Mouse (Mus musculus) spleen, adult 2 months (tissue): ENCODE data around the gene Pcnx4. TPM values are rescaled to one million over a fixed set of nuclear protein-coding genes. Genes with fewer than 3 reads are reported as not detected.

ENCODE experiments used
- DNase-seq, 2 experiments: peaks; one replicate each; pipeline versions ENCODE4 v3.0.0 to v3.0.0-alpha.2; 2012 to 2021; ENCODE audit warnings: low spot score in 2 of 2, low read depth in 1 of 2
- H3K27ac ChIP-seq: fragments of 200-500 bp; 2 replicates; pipeline ENCODE4 v1.5.1; 2012; ENCODE audit warnings: low read length, inconsistent platforms; ENCODE audit not compliant: insufficient read depth
- H3K27me3 ChIP-seq: fragments of 200-500 bp; 2 replicates; pipeline ENCODE4 v1.6.1; 2012; ENCODE audit warnings: mild to moderate bottlenecking, moderate library complexity, low read length, inconsistent platforms; ENCODE audit not compliant: control insufficient read depth, insufficient read depth
- H3K36me3 ChIP-seq: fragments of 200-500 bp; 2 replicates; pipeline ENCODE4 v1.6.1; 2012; ENCODE audit warnings: mild to moderate bottlenecking, low read length, inconsistent platforms; ENCODE audit not compliant: control insufficient read depth, insufficient read depth
- H3K4me1 ChIP-seq: fragments of 200-500 bp; 2 replicates; pipeline ENCODE4 v1.6.1; 2011; ENCODE audit warnings: inconsistent platforms; ENCODE audit not compliant: control insufficient read depth, insufficient read depth, insufficient read length
- H3K4me3 ChIP-seq: fragments of 200-500 bp; 2 replicates; pipeline ENCODE4 v1.5.1; 2011; ENCODE audit warnings: mild to moderate bottlenecking, inconsistent platforms; ENCODE audit not compliant: insufficient read depth, insufficient read length; ENCODE audit errors: extremely low read depth
- CTCF ChIP-seq: fragments of 200-500 bp; IDR thresholded peaks from 2 replicates; pipeline ENCODE4 v1.5.1; 2011; ENCODE audit warnings: mild to moderate bottlenecking, inconsistent platforms; ENCODE audit not compliant: insufficient read depth, insufficient read length, insufficient replicate concordance; ENCODE audit errors: extremely low read depth
- POLR2A ChIP-seq: fragments of 200-500 bp; IDR thresholded peaks from 2 replicates; pipeline ENCODE4 v1.6.1; 2011; ENCODE audit warnings: low read depth, low read length, inconsistent platforms
- WGBS: fragments of 180-500 bp; shearing (Covaris S2); methylation state at CpG from one replicate; pipeline ENCODE4 v1.1.7; 2018; 5-methylcytosine and 5-hydroxymethylcytosine counted together
- polyA plus RNA-seq: library from polyadenylated mRNA; depleted of rRNA; stranded (reverse); fragments of >200 nt; gene quantifications from 2 replicates; pipeline ENCODE4 v1.2.3, GENCODE M21; 2012

Pcnx4 gene
- polyA plus RNA-seq, 1 experiment: 1.6 TPM

DNA sequence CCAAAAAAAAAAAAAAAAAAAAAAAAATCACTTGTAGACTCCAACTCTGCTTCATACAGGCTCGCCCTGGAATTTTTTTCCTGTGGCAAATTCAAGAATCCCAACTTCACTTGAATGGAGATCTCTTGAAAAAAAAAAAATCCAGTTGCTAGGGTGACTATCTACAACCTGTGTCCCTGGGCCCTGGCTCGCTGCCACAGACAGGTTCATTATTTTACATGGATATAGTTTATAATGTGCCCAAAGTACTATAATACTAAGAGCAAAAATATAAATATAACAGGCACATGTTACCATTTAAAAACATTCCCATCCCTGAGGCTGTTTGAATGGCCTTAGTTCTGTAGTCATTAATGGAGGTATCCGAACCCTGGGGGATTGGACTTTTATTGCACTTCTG, 584 bp upstream of the Pcnx4 start:
- Histone ChIP-seq H3K36me3 (no peaks in the 10 kb centered on the region), H3K27me3 (no peaks in the 10 kb centered on the region), H3K4me1 (no peaks in the 10 kb centered on the region), H3K27ac (no peak overlapping the region), H3K4me3 (peak overlapping the region; percentile 11; the same call in 1 of the 2 replicates)
- no peak for DNase-seq
- WGBS: 87% methylated on average over 3 of the region's 3 CpGs
- no peak for TF ChIP-seq CTCF
- TF ChIP-seq POLR2A: no peak

DNA sequence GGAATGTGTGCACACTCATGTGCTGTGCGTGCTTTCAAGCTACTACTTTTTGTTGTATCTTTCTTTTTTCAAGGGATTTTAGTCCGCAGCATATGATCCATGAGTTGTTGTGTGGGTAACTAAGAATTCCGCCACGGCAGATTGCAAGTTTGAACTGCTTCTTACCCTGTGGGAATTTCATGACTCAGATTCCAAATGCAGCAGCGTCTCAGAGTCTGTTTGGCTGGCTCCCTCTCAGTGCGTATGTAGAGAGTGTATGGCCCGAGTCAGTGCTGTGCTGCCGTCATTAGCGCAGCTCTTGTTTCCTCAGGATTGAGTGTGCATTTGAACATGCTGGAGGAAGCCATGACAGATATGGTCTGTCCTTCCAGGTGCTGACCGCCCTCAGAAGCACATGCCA, 2.4 kb downstream of the Pcnx4 start:
- 94% methylated on average over 10 of the region's 10 CpGs for WGBS
- Histone ChIP-seq H3K36me3 (peaks cover 5% of the 10 kb centered on the region; the same call in 1 of the 2 replicates), H3K27me3 (no peaks in the 10 kb centered on the region), H3K4me1 (no peaks in the 10 kb centered on the region), H3K4me3 (no peak overlapping the region), H3K27ac (no peak overlapping the region)
- TF ChIP-seq CTCF (no peak), POLR2A (no peak)
- no peak for DNase-seq

DNA sequence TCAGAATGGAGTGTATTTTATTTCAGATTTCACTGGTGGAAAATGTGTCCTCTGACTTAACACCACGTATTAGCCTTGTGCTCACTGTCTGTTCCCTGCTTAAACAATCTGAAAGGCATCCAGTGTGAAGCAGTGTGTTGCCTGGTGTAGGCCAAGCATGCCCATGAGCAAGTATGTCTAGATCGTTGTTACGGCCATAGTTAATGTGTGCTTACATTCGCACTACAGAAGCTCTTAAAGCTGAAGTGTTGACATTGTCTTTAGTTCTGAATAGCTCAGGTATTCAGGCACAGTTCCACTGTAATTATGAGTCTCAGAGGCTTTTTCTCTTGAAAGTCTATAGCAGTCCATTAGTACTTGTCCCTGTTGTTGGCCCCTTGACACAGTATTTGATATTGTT, 18.2 kb downstream of the Pcnx4 start:
- 90% methylated on average over 4 of the region's 4 CpGs for WGBS

DNA sequence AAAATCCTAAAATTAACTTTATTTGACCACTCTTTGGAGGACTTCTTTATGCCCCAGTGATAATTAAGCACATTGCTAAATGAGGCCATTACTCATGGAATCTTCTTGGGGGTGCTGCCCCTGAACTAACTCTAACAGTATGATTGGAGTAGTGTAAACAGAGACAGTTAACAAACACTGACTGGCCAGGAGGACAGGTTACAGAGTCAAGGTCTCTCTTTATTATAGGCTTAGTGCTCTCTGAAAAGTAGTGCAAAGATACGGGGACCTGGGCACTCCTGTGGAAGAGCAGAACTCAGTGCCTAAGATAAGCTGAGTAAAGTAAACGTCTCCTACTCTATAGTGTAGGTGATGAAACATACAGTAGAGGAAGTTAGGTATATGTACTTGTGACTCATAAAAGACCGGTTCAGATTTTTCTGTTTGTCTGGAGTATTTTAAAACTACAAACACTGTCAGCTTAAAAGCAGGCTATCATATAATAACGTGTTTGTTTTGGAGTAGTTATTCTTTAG, 28.2 kb downstream of the Pcnx4 start:
- H3K36me3 ChIP-seq: no peaks in the 10 kb centered on the region
- no peak overlapping the region for H3K4me3 ChIP-seq
- WGBS: 92% methylated on average over 4 of the region's 4 CpGs
- DNase-seq: no peak
- H3K27ac ChIP-seq: no peak overlapping the region
- TF ChIP-seq CTCF (no peak), POLR2A (no peak)
- H3K27me3 ChIP-seq: no peaks in the 10 kb centered on the region
- no peaks in the 10 kb centered on the region; the same call in 1 of the 2 replicates for H3K4me1 ChIP-seq

More for the DNA sequence above, 18.2 kb downstream of the Pcnx4 start:
- Histone ChIP-seq H3K27me3 (no peaks in the 10 kb centered on the region), H3K4me3 (no peak overlapping the region), H3K27ac (no peak overlapping the region), H3K36me3 (no peaks in the 10 kb centered on the region), H3K4me1 (no peaks in the 10 kb centered on the region)
- no peak for TF ChIP-seq CTCF
- TF ChIP-seq POLR2A: no peak
- DNase-seq: no peak

DNA sequence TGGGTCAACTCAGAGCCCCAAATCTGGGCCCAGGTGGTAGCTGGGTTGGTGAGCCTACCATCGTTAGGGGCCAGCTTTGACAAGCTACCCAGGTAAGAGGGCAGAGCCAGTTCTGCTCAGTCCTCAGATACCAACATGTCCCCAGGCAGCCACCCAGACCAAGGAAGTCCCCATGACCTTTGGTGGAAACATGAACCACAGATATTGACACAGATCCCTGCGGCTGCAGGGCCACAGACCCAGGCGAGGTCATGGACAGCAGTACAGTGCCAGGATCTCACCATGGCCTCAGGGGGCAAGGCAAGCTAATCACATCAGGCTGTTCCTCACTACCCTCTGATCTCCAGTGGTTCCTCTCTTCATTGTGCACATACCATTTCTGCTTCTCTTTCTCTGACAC, 45.8 kb downstream of the Pcnx4 start:
- no peak for DNase-seq
- Histone ChIP-seq H3K4me1 (no peaks in the 10 kb centered on the region), H3K4me3 (no peak overlapping the region), H3K27ac (no peak overlapping the region), H3K36me3 (no peaks in the 10 kb centered on the region), H3K27me3 (no peaks in the 10 kb centered on the region)
- TF ChIP-seq POLR2A: no peak
- TF ChIP-seq CTCF: no peak
- 89% methylated on average over 3 of the region's 3 CpGs for WGBS

DNA sequence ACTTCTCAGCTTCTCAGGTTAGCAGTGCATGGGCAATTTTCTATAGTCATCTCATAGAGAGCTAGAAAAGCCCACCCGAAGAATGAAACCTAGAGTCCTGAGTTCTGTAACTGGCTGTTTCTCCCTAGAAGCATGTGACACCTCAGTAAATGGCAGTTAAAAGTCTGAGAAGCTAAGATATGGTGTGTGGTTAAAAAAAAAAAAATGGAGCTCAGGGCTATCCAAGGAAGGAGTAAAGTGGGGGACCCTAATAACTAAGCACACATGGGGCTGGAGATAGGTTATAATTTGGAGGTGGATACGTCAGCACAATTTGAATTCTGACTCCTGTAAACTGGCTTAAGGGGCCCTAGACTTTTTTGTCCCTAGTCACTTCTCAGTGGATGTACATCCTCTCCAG, 46.9 kb downstream of the Pcnx4 start:
- H3K4me1 ChIP-seq: no peaks in the 10 kb centered on the region
- WGBS: 82% methylated on average over 2 of the region's 2 CpGs
- no peaks in the 10 kb centered on the region for H3K36me3 ChIP-seq
- no peak overlapping the region for H3K27ac ChIP-seq
- H3K4me3 ChIP-seq: no peak overlapping the region
- TF ChIP-seq CTCF (no peak), POLR2A (no peak)
- no peak for DNase-seq
- no peaks in the 10 kb centered on the region for H3K27me3 ChIP-seq

DNA sequence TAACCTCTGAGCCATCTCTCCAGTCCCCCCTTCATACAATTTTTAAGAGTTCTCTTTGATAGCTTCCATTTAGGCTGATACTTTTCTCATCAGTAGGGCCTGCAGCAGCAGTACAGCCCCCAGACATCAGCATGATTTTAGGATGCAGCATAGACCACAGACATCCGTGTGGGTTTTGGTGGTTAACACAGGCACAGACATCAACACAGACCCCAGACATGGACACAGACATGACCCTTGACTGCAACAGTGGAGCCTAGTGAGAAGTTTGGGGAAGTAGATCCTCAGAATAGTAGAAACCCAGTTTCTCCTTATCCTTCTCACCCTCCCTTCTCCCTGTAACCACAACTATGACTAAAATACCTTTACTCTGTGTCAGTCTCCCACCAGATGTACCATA, 49.2 kb downstream of the Pcnx4 start:
- Histone ChIP-seq H3K27ac (no peak overlapping the region), H3K27me3 (no peaks in the 10 kb centered on the region), H3K4me1 (no peaks in the 10 kb centered on the region), H3K36me3 (no peaks in the 10 kb centered on the region), H3K4me3 (no peak overlapping the region)
- WGBS: 67% methylated on average over 1 of the region's 1 CpGs
- DNase-seq: no peak
- TF ChIP-seq CTCF: no peak
- no peak for TF ChIP-seq POLR2A
